Mouse (Mus musculus) regulatory T cell (primary cell): ENCODE results near the gene Ddx25.

ENCODE experiments used
- in situ Hi-C: fragments of 300-600 bp; cut with MboI, MseI; formaldehyde crosslinking; loops from one replicate; pipeline ENCODE4 v1.15.1; 2025; ENCODE audit warnings: high pct_unique_total_duplicates

The Ddx25 gene

GRCm38 (mm10) chr9:35494937-35495336, 63.4 kb downstream of the Ddx25 start:
- in situ Hi-C loops: no loop called here

- in situ Hi-C loops: no loop called here
Observed at GRCm38 (mm10) chr9:35493733-35494092, 64.6 kb downstream of the Ddx25 start.

GRCm38 (mm10) chr9:35493033-35493732, 65.1 kb downstream of the Ddx25 start:
- in situ Hi-C loops: no loop called here

GRCm38 (mm10) chr9:35491109-35491866, 67.0 kb downstream of the Ddx25 start:
- in situ Hi-C loops: no loop called here

- in situ Hi-C loops: no loop called here
Observed at GRCm38 (mm10) chr9:35488496-35488895, 69.8 kb downstream of the Ddx25 start.
